Mouse (Mus musculus): ENCODE measurements at regions not wholly inside any gene's neighbourhood (a gene's known extent, or its start where the extent isn't known, plus 50 kb on each side); places are given as distances from the start of the nearest gene placed in this dataset.

DNA sequence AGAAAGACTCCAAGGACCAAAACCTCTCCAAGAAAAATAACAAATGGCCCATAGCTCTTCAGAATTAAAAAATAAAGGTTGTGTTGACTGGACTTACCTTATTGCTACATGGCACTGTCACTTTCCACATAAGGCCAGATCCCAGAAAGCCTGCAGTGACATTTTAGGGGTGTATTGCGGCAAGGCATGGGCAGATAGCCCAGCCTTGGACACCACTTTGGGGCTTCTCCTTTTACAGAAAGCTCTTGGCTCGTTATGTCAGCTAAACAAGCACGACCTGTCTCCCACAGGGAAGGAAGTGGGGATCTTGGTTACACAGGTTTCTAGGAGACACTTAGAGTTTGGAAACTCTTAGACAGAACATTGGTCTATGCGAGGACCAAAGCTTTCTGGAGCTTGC, 241.3 kb upstream of the Stt3b start:
- DNase-seq, result no peak

DNA sequence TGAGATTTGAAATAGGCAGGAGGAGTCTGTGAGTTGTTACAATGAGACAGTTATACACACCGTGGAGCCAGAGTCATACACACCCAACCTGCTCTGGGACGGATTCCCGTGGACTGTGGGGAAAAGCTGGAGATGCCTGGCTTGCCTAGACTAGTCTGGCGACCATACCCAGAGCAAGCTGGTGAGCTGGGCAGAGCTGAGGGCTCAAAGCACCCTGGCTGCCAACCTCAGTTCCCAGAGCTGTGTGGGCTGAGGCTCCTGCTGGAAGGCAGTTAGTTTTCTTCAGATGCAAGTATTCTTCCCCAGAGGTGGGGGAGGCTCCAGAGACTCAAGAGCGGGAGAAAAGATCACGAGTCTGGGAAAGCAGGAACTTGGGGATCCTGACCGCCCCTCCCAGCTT, 247.9 kb upstream of the Stt3b start:
- no peak for DNase-seq

GRCm38 (mm10) chr9:115559521-115559920, 249.3 kb upstream of the Stt3b start:
- DNase-seq, result no peak

DNA sequence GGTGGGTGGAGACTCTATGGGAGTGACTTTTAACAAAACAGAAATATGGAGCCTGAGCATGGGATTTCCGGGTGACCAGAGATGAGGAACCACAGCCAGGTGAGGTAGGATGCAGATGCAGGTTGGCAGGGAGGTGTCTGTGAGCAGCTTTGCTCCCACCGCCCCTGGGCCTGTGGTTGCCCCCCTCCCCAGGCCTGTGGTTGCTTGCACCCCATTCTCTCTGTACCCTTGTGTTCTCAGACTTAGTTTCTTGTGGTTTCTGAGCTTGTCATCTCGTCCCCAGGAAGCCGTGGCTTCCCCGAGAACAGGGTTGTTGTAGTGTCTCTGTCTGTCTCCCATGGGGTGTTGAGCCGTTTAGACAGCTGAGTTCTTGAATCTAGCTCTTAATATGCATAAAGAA, 251.0 kb upstream of the Stt3b start:
- no peak for DNase-seq

DNA sequence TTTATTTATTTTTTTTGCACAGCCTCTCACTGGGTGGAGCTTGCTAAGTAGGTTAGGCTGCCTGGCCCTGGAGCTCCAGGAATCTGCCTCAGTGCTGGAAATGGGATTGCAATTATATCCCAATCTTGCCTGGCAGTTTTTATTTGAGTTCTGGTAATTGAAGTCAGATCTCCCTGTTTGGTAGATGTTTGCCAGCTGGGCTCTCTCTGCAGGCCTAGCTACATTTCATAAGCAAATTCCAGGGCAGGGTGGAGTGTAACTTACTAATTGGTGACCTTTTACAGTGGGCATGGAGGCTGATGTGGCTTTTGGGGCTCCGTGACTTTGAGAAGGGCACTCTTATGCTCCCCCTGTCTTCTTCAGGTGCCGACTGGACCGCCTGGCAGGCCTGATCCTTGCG, 252.6 kb upstream of the Stt3b start:
- no peak for DNase-seq

DNA sequence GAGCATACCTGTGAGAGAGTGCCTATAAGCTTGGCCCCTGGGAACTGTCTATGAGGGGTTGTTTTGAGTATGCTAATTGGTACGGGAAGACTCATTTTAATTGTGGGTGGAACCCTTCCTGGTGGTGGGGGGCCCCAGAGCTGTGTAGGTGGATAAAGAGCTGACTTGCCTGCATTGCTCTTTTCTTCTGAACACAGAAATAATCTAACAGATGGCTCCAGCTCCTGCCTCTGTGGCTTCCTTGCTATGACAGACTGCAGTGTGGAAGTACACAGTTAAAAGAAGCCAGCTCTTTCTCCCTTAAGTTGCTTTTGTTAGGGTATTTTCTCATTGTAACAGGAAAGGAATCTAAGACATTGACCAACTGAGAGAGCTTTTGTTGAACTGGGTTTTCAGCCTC, 254.1 kb upstream of the Stt3b start:
- no peak for DNase-seq

GRCm38 (mm10) chr9:115568693-115569334, 258.6 kb upstream of the Stt3b start:
- DNase-seq, result no peak

- DNase-seq, result no peak
These were observed 260.8 kb upstream of the Stt3b start for GRCm38 (mm10) chr9:115570998-115571397.

GRCm38 (mm10) chr9:115581116-115581515, 270.9 kb upstream of the Stt3b start:
- DNase-seq, result no peak

- no peak for DNase-seq
These were observed 273.3 kb upstream of the Stt3b start for GRCm38 (mm10) chr9:115583548-115583947.

GRCm38 (mm10) chr9:115584874-115585273, 274.7 kb upstream of the Stt3b start:
- DNase-seq, result no peak

DNA sequence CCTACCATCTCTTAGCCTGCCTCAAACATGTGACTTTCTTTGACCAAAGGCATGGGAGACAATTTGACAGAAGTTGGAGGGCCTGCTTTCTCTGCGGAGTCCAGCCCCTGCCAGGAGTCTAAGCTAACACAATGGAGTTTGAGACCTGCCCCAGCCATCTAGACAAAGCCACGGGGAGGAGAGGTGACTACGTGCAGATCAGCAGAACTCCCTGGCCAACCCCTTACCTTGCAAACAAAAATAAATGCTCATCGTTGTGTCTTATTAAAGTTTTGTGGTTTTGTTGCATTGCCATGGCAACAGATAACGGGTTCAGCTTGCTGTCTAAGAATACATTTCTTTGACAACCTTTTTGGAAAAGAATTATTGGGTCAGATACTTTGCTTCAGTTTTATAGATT, 282.2 kb upstream of the Stt3b start:
- DNase-seq, result no peak

DNA sequence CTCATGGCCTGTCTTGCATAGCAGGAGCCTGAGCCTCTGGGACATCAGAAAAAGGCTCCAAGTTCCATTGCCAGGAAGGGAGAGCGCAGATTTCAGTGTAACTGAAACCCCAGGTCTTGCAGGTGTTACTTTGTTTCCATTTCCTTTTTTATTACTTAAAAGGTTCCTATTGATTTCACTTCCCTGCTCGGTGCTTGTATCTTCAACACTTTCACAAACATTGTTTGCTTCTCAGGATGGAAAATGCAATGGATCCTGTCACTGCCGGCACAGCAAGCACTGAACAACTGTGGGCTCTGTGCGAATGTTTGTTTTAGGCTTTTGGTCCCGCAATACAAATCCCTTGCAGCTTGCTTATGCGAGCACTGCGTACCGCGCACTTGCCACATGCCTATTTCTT, 290.0 kb upstream of the Stt3b start:
- DNase-seq, result no peak

GRCm38 (mm10) chr9:115600826-115601225, 290.6 kb upstream of the Stt3b start:
- DNase-seq, result no peak

GRCm38 (mm10) chr9:115602772-115603171, 292.6 kb upstream of the Stt3b start:
- no peak for DNase-seq

DNA sequence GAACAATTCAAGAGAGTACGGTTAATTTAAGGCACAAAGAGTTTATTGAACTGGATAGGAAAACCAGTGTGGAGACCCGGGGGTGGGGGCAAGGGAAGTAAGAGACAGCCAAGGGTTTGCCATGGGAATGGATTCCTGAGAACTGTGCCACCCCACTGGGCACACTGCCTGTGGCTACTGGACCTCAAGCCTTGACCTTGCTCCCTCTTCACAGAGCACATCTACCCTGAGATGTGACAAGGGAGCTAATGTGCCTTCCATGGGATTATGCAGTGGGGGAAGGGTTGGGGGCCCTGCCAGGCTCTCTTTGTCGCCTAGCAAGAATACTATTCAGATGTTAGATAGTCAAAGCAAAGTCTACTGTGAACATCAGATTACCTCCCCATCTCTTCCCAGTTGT, 294.2 kb upstream of the Stt3b start:
- no peak for DNase-seq

DNA sequence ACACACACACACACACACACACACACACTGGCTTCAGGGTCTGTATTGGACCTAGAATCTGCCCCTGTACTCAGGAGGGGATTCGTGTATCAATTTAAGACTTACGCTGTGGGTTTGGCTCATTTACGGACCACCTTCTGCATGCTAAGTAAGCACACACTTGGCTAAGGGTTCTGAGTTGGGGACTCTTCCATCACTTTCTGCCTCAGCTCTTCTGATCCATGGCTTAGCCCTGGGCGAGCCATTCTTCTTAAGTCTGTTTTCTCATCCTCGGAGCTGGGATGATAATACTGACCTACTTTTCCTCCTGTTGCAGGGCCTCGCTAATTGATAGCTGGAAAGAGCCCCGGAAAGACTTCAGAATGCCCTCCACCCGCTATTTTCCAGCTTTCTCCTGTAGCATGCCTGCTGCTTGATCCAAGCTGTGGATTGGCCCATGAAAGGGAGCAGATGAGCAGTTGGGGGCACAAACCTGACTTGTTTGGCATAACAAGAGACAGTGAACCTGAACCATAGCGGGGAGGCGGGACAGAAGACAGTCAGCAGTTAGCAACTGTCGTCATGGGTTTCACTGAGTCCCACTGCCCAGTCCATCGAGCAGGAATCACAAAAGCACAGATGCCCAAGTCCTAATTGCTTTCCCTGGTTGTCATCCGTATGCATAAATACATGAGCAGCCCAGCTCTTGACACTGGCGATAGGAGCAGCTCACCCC, 294.9 kb upstream of the Stt3b start:
- DNase-seq, result no peak

- DNase-seq, result no peak
These were observed 297.7 kb upstream of the Stt3b start for GRCm38 (mm10) chr9:115607961-115608360.

- peak; percentile 15 for DNase-seq
These were observed 298.2 kb upstream of the Stt3b start for GRCm38 (mm10) chr9:115608377-115608776.

- DNase-seq, result no peak
These were observed 299.4 kb upstream of the Gadl1 start for GRCm38 (mm10) chr9:115609904-115610303.

- DNase-seq, result no peak
These were observed 297.5 kb upstream of the Gadl1 start for GRCm38 (mm10) chr9:115611713-115612112.

GRCm38 (mm10) chr9:115612908-115613307, 296.3 kb upstream of the Gadl1 start:
- no peak for DNase-seq

GRCm38 (mm10) chr9:115614007-115614406, 295.2 kb upstream of the Gadl1 start:
- no peak for DNase-seq

DNA sequence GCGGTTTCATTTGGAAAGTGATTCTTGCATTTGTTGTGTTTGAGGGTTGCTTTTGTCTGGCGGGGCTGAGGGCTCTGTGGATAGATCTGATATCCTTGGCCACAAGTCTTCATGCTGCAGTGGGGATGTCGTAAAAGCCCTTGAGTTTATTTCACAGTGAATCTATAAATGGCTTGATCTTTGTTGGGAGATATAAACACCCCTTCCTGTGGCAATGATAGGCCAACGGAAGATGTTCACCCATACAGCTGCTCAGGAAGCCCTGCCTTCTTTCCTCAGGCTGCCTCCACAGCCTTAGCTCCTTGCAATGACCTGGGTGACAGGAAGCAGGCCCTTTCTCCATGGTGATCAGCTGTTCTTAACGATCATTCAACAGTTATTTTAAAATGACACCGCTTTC, 291.3 kb upstream of the Gadl1 start:
- no peak for DNase-seq

- DNase-seq, result no peak
These were observed 285.3 kb upstream of the Gadl1 start for GRCm38 (mm10) chr9:115623948-115624347.
